Mouse (Mus musculus): ENCODE results near the gene Ilk. TPM values are rescaled to one million over a fixed set of nuclear protein-coding genes. Genes with fewer than 3 reads are reported as not detected.

Gene Ilk
- 72.5 to 84.4 TPM (median 74.9 TPM) in 4 replicates for total RNA-seq (2023)

GRCm38 (mm10) chr7:105736264-105736901 lies at the start of gene Ilk:
Gene Ilk, plus strand, starts transcription at chr7:105736592.

GRCm38 (mm10) chr7:105736911-105737521 lies 624 bp downstream of the Ilk start, which contains the start of gene Rrp8:
Gene Rrp8, minus strand, starts transcription at chr7:105737385.

GRCm38 (mm10) chr7:105743926-105744590 lies 7.7 kb downstream of the Ilk start, which contains the start of gene Taf10:
Gene Taf10, minus strand, starts transcription at chr7:105744361.

GRCm38 (mm10) chr7:105751491-105752433 lies 15.4 kb downstream of the Ilk start, which contains the start of gene Tpp1:
Gene Tpp1, minus strand, starts transcription at chr7:105752235.

GRCm38 (mm10) chr7:105787285-105788140 lies 51.1 kb downstream of the Ilk start, which contains the start of gene Dchs1:
Gene Dchs1, minus strand, starts transcription at chr7:105787654.

Other genes with a start within 250 kb of the Ilk start
- 20.3 to 24.9 TPM (median 21.6 TPM) in 4 replicates for gene Smpd1, start 182.2 kb upstream of the Ilk start, total RNA-seq (2023)
- 3.0 to 6.0 TPM (median 4.4 TPM) in 4 replicates for gene Apbb1, start 154.9 kb upstream of the Ilk start, total RNA-seq (2023)
- gene Hpx, start 136.5 kb upstream of the Ilk start, total RNA-seq (2023): 0.39 TPM in 2 of 4 replicates, not detected in the others
- gene Trim3, start 103.0 kb upstream of the Ilk start, total RNA-seq (2023): 28.5 to 33.7 TPM (median 31.1 TPM) in 4 replicates
- gene Timm10b, start 96.5 kb upstream of the Ilk start, total RNA-seq (2023): 44.7 to 62.5 TPM (median 54.4 TPM) in 4 replicates
- gene Arfip2, start 96.2 kb upstream of the Ilk start, total RNA-seq (2023): 35.4 to 45.7 TPM (median 40.0 TPM) in 4 replicates
- 12.0 to 22.1 TPM (median 16.1 TPM) in 4 replicates for gene Gm45799, start 96.0 kb upstream of the Ilk start, total RNA-seq (2023)
- 8.4 to 11.3 TPM (median 8.9 TPM) in 4 replicates for gene Dnhd1, start 85.8 kb upstream of the Ilk start, total RNA-seq (2023)
- gene Rrp8, start 793 bp downstream of the Ilk start, total RNA-seq (2023): 21.2 to 29.2 TPM (median 24.9 TPM) in 4 replicates
- gene Taf10, start 7.8 kb downstream of the Ilk start, total RNA-seq (2023): 194 to 205 TPM (median 201 TPM) in 4 replicates
- 73.9 to 93.1 TPM (median 76.4 TPM) in 4 replicates for gene Tpp1, start 15.6 kb downstream of the Ilk start, total RNA-seq (2023)
- not detected in 4 replicates for gene Dchs1, start 51.1 kb downstream of the Ilk start, total RNA-seq (2023)
- gene Mrpl17, start 74.5 kb downstream of the Ilk start, total RNA-seq (2023): 40.1 to 62.5 TPM (median 46.6 TPM) in 4 replicates
- gene Gm4070, start 217.4 kb downstream of the Ilk start, total RNA-seq (2023): 58.9 to 94.8 TPM (median 75.0 TPM) in 4 replicates